Mouse (Mus musculus): Measurements from ENCODE around the gene Lrrc4b. TPM values are rescaled to one million over a fixed set of nuclear protein-coding genes. Genes with fewer than 3 reads are reported as not detected.

Lrrc4b gene
- not detected for total RNA-seq (2023)

DNA sequence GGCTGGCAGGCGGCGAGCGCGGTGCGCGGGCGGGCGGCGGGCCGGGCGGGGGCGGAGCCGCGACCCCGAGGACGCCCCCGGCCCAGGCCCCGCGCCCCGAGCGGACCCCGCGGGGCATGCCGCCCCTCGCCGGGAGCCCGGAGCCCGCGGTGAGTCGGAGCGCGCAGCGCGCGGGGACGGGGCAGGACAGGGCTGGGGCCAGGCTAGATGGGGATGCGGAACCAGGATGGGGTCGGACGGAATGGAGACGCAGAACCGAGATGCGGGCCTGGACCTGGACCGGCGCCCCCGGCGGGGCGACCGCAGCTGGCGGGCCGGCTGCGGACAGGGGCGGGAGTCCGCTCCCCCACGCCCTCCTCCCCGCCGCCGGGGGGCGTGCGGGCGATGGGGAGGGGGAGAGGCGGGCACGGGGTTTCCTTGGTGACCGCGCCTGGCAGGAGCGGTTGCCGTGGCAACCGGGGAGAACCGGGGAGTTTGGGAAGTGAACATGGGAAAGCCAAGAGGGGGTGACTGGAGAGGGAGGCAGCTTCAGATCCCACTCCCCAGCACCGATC is at the start of gene Lrrc4b:
TSS of gene Lrrc4b (plus strand) at position 51 of the 554 bp plus-strand sequence.

DNA sequence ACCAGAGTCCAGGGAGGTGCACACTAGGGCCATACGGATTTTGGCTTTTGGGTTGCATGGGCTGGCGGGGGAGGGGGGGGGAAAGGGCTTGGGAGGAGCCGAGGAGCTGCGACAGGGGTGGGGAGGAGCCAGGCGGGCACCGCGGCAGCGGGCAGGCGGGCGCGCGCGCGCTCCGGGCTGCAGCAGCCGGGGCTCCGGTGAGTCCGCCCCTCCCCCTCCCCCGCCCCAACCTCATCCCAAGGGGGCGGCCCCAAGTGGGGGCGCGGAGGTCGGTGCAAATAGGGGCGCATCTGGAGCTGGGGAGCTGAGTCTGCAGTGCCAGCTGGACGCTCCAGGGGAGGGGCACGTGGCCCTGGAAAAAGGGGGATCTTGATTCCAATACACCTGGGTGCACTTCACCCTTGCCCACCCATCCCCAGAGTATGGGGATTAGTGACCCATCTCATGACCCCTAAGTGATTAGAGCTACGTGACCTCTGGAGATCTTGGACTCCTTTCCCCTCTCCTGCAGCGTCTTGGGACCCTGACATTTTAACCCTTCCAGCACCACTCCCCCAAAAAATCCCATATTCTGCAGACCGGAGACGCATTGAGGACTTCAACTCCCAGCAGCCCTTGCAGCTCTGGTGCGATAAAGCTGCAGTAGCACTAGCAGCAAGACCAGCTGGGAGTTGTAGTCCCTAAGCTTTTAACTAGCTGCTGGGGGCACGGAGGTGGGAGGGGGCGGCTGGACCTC is 44.7 kb upstream of the Lrrc4b start, which contains the start of gene Syt3:
TSS of gene Syt3 (plus strand) at position 123 of the 736 bp plus-strand sequence.

DNA sequence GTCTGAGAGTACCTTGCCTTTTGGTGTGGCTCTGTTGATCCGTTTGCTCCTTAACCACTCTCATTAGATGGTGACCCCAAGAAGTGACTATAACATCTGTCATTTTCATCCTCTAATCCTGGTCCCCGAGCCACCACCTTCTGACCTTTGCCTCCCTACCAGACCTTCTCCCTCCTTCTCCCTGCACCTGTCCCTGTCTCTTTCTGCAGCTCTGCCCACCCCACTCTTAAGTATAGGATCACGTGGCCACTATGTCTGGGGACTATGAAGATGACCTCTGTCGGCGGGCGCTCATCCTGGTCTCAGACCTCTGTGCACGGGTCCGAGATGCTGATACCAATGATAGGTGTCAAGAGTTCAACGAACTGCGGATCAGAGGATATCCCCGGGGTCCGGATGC is 43.1 kb upstream of the Lrrc4b start, which contains the start of gene 1700008O03Rik:
TSS of gene 1700008O03Rik (minus strand) at position 101 of the 400 bp plus-strand sequence.

DNA sequence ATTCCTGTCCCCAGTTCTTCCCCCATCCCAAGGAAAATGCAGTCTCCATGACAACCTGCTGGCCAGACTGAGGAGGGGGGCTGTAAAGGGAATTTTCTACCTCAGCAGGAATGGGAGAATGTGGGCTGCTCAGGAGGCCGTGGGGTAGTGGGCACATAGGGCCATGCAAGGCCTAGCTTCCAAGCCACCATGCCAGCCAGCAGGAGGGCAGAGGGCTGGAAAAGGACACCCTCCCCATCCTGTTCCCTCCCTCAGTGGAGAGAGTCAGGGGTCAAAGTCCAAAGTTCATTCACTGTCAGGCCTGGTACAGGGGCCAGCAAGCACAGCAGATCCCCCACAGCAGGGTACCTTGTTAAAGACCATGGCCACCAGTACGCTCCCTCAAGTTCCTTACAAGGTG is 36.3 kb downstream of the Lrrc4b start, which contains the start of gene Aspdh:
TSS of gene Aspdh (plus strand) at position 281 of the 400 bp plus-strand sequence.

DNA sequence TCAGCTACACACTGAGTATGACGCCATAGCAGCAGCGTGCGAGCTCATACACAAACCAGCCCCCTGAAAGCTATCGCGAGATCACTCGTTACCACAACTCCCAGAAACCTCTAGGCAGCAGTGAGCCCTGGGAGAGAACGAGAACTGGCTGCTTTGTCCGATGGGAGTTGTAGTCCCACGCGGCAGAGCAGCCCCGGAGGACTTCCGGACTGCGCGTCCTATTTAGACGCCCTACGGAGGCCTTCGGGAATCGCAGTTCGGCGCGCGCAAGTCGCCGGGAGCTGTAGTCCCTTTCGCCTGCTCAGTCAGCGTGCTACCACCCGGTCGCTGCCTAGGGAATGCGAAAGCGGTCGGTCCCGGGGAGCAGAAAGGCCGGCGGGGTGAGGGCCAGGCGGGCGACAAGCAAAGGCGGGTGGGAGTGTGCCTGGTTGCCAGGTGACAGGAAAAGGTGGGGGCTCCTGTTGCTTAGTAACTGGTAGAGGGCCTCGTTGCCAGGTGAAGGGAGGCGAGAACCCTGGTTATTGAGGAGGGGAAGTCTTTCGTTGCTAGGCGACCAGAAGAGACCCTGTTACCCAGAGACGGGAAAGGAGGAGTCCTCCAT is 39.1 kb downstream of the Lrrc4b start, which contains the start of gene Josd2:
TSS of gene Josd2 (plus strand) at position 170 of the 601 bp plus-strand sequence.

DNA sequence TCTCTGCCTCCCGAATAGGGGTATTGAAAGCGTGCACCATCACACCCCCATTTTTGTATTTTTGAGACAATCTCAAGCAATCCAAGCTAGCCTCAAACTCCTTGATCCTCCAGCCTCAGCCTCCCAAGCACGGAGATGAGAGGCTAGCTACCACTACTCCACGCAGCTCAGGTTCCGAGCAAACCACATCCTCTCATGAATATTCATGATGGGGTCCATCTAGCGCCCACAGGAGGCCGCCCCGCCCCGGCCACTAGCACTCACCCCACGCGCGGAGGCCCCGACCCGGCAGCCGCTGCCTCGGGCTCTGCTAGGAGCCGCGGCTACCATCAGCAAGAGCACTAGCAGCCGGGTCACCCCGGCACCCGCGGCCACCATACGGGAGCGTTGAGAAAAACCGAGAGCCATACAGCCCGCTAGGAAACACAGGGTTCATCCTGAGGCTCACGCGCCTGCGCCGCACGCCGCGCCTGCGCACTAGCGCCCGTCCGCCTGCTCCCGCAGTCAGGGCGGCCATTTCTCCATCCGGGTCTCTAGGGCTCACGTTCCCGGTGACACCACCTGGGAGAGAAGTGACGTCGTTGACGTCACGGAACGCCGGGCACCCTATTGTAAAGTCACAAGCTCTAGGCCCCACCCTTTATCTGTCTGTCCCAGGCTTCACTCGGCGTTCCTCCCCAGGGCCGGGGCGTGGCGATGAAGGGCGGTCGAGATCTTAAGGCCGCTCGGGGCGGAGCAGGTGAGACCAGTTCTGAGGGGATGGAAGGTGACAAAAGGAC is 67.4 kb downstream of the Lrrc4b start, which contains the start of the genes Emc10 and Fam71e1:
TSS of gene Emc10 (minus strand) at position 538 of the 779 bp plus-strand sequence.
TSS of gene Fam71e1 (plus strand) at position 590 of the 779 bp plus-strand sequence.

Other genes starting within 250 kb of the Lrrc4b start
- not detected for gene Klk1b24, start 240.8 kb upstream of the Lrrc4b start, total RNA-seq (2023)
- not detected for gene Klk1b3, start 230.8 kb upstream of the Lrrc4b start, total RNA-seq (2023)
- not detected for gene Klk1b4, start 221.6 kb upstream of the Lrrc4b start, total RNA-seq (2023)
- not detected for gene Klk1b5, start 213.1 kb upstream of the Lrrc4b start, total RNA-seq (2023)
- gene Klk1, start 203.7 kb upstream of the Lrrc4b start, total RNA-seq (2023): not detected
- gene Gm36864, start 192.8 kb upstream of the Lrrc4b start, total RNA-seq (2023): not detected
- gene 1700028J19Rik, start 182.3 kb upstream of the Lrrc4b start, total RNA-seq (2023): 1 to 10 TPM in 1 of 2 experiments, under 1 TPM in 1; 0.49 to 1.6 TPM
- gene 2410002F23Rik, start 182.3 kb upstream of the Lrrc4b start, total RNA-seq (2023): 10 to 100 TPM; 27.8 to 34.7 TPM
- gene Acp4, start 171.6 kb upstream of the Lrrc4b start, total RNA-seq (2023): not detected
- not detected for gene Gm15517, start 167.6 kb upstream of the Lrrc4b start, total RNA-seq (2023)
- gene Clec11a, start 122.1 kb upstream of the Lrrc4b start, total RNA-seq (2023): 1 to 10 TPM in 1 of 2 experiments, under 1 TPM in 1; 0.42 to 1.1 TPM
- under 1 TPM; 0.40 to 0.57 TPM for gene Shank1, start 118.8 kb upstream of the Lrrc4b start, total RNA-seq (2023)
- gene Syt3, start 44.9 kb upstream of the Lrrc4b start, total RNA-seq (2023): under 1 TPM in 1 of 2 experiments, not detected in 1; 0.36 TPM
- gene 1700008O03Rik, start 43.2 kb upstream of the Lrrc4b start, total RNA-seq (2023): under 1 TPM in 1 of 2 experiments, not detected in 1; 0.16 TPM
- not detected for gene Aspdh, start 36.4 kb downstream of the Lrrc4b start, total RNA-seq (2023)
- 10 to 100 TPM; 29.3 to 40.6 TPM for gene Josd2, start 39.0 kb downstream of the Lrrc4b start, total RNA-seq (2023)
- gene Emc10, start 67.5 kb downstream of the Lrrc4b start, total RNA-seq (2023): 10 to 100 TPM; 26.0 to 27.0 TPM
- 1 to 10 TPM in 1 of 2 experiments, under 1 TPM in 1; 0.90 to 2.7 TPM for gene Fam71e1, start 67.6 kb downstream of the Lrrc4b start, total RNA-seq (2023)
- under 1 TPM; 0.13 to 0.46 TPM for gene Mybpc2, start 95.6 kb downstream of the Lrrc4b start, total RNA-seq (2023)
- 10 to 100 TPM in 1 of 2 experiments, 1 to 10 TPM in 1; 4.6 to 14.6 TPM for gene Spib, start 103.1 kb downstream of the Lrrc4b start, total RNA-seq (2023)
- gene Pold1, start 119.8 kb downstream of the Lrrc4b start, total RNA-seq (2023): 10 to 100 TPM; 46.1 to 62.2 TPM
- 100 to 1,000 TPM; 311 to 353 TPM for gene Nr1h2, start 124.9 kb downstream of the Lrrc4b start, total RNA-seq (2023)
- 100 to 1,000 TPM; 144 to 183 TPM for gene Napsa, start 143.4 kb downstream of the Lrrc4b start, total RNA-seq (2023)
- gene Kcnc3, start 161.6 kb downstream of the Lrrc4b start, total RNA-seq (2023): under 1 TPM; 0.67 to 0.86 TPM
- gene Myh14, start 241.8 kb downstream of the Lrrc4b start, total RNA-seq (2023): not detected